Mouse (Mus musculus): Measurements from ENCODE around the gene Supt3.

- TF ChIP-seq POLR2A (IDR thresholded peaks at IDR 0.05; ENCODE audit: borderline replicate concordance, insufficient read depth, low read length) (no peak), CTCF (IDR thresholded peaks at IDR 0.05; ENCODE audit: borderline replicate concordance, insufficient read depth, low read depth, low read length) (no peak)
These were observed 338.4 kb downstream of the Supt3 start for GRCm38 (mm10) chr17:45115386-45115785.

Measured in cerebellum, adult 2 months (tissue).